Mouse (Mus musculus): Measurements from ENCODE around the gene Camk2n2. TPM values are rescaled to one million over a fixed set of nuclear protein-coding genes. Genes with fewer than 3 reads are reported as not detected.

The Camk2n2 gene
- polyA plus RNA-seq, 1 experiment from 2014 or later: 6.0 TPM

DNA sequence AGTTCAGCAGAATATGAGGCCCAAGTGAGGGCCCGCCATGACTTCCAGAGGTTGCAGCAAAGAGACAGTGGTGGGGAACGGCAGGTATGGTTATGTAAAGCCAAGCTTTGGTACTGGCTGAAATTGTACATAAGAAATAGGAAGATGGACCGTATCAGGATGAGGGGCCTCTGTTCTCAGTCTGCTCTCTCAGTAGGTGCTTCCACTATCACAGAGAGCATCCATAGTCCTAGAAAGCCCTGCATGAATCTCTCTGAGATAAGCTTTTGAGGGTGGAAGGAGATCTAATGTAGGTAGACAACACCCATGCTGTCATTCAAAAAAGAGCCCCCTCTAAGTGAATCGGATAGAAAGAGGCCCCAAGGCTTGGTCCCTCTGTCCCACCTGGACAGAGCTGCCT, 25.4 kb downstream of the Camk2n2 start:
- Histone ChIP-seq H3K27me3 (ENCODE audit: control insufficient read depth, insufficient read depth, low read length) (peaks cover 29% of the 10 kb centered on the region), H3K4me2 (replicated peaks; ENCODE audit: low read depth, low read length) (no peak overlapping the region), H3K36me3 (ENCODE audit: control insufficient read depth, insufficient read depth, low read length) (no peaks in the 10 kb centered on the region), H3K27ac (ENCODE audit: low read depth, low read length) (no peak overlapping the region), H3K4me3 (ENCODE audit: low read depth, low read length) (no peak overlapping the region), H3K9ac (ENCODE audit: low read depth, low read length) (no peak overlapping the region), H3K4me1 (replicated peaks; ENCODE audit: control insufficient read depth, insufficient read depth, low read length) (no peaks in the 10 kb centered on the region; the same call in 1 of the 2 replicates), H3K9me3 (ENCODE audit: control insufficient read depth, low read length) (no peaks in the 10 kb centered on the region)
- WGBS: 91% methylated on average over 4 of the region's 4 CpGs
- ATAC-seq (ENCODE audit: low FRiP score) (no peak), DNase-seq (ENCODE audit: low spot score) (no peak)

GRCm38 (mm10) chr16:20595060-20595673, 25.9 kb downstream of the Camk2n2 start:
- Histone ChIP-seq H3K9me3 (ENCODE audit: control insufficient read depth, low read length) (no peaks in the 10 kb centered on the region), H3K4me3 (ENCODE audit: low read depth, low read length) (no peak overlapping the region), H3K27ac (ENCODE audit: low read depth, low read length) (no peak overlapping the region), H3K4me1 (replicated peaks; ENCODE audit: control insufficient read depth, insufficient read depth, low read length) (peaks cover 4% of the 10 kb centered on the region), H3K4me2 (replicated peaks; ENCODE audit: low read depth, low read length) (no peak overlapping the region), H3K27me3 (ENCODE audit: control insufficient read depth, insufficient read depth, low read length) (peaks cover 35% of the 10 kb centered on the region), H3K36me3 (ENCODE audit: control insufficient read depth, insufficient read depth, low read length) (no peaks in the 10 kb centered on the region), H3K9ac (ENCODE audit: low read depth, low read length) (no peak overlapping the region)
- ATAC-seq (ENCODE audit: low FRiP score) (no peak), DNase-seq (ENCODE audit: low spot score) (no peak)
- WGBS: 86% methylated on average over 7 of the region's 7 CpGs

DNA sequence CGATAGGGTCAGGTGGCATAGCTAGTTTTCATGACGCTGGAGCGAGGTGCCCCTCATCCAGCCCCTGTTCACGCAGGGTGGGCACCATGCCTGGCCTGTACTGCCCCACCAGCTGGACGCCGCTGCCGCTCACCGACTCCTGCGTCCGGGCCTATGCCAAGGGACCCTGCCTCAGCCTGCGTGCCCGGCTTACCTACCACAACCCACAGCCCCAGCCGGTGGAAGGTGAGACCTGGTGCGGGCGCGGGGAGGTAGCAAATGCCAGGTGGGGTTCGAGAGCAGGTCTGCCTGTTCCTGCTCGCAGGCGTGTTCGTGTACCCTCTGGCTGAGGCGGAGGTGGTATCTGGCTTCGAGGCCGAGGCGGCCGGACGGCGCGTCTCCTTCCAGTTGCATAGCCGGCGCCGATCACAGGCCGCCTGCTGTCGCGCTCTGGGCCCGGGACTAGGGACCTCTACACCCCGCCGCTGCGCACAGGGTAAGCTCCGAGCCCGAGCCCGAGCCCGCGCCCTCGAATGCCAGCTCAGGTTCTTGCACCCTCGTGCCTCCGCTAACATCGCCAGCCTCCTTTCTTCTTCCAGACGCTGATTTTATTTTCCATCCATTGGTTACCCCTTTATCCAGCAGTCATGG, 29.9 kb downstream of the Camk2n2 start:
- H3K9me3 ChIP-seq (ENCODE audit: control insufficient read depth, low read length): no peaks in the 10 kb centered on the region
- peak overlapping the region; percentile 14; the same call in 1 of the 2 replicates for H3K4me2 ChIP-seq (replicated peaks; ENCODE audit: low read depth, low read length)
- peaks cover 10% of the 10 kb centered on the region for H3K4me1 ChIP-seq (replicated peaks; ENCODE audit: control insufficient read depth, insufficient read depth, low read length)
- H3K36me3 ChIP-seq (ENCODE audit: control insufficient read depth, insufficient read depth, low read length): no peaks in the 10 kb centered on the region
- ATAC-seq (ENCODE audit: low FRiP score) (no peak), DNase-seq (ENCODE audit: low spot score) (peak; percentile 46)
- H3K4me3 ChIP-seq (ENCODE audit: low read depth, low read length): peak overlapping the region; percentile 49
- H3K27ac ChIP-seq (ENCODE audit: low read depth, low read length): no peak overlapping the region
- 4% methylated on average over 48 of the region's 48 CpGs for WGBS
- peak overlapping the region; percentile 4; the same call in 1 of the 2 replicates for H3K9ac ChIP-seq (ENCODE audit: low read depth, low read length)
- peaks cover 52% of the 10 kb centered on the region for H3K27me3 ChIP-seq (ENCODE audit: control insufficient read depth, insufficient read depth, low read length)

- 3% methylated on average over 17 of the region's 17 CpGs for WGBS
- DNase-seq (ENCODE audit: low spot score) (no peak), ATAC-seq (ENCODE audit: low FRiP score) (peak; percentile 31; the same call in 1 of the 2 replicates)
- Histone ChIP-seq H3K4me2 (replicated peaks; ENCODE audit: low read depth, low read length) (peak overlapping the region; percentile 74), H3K4me3 (ENCODE audit: low read depth, low read length) (peak overlapping the region; percentile 49), H3K9me3 (ENCODE audit: control insufficient read depth, low read length) (no peaks in the 10 kb centered on the region), H3K36me3 (ENCODE audit: control insufficient read depth, insufficient read depth, low read length) (no peaks in the 10 kb centered on the region), H3K9ac (ENCODE audit: low read depth, low read length) (peak overlapping the region; percentile 40; the same call in 1 of the 2 replicates), H3K4me1 (replicated peaks; ENCODE audit: control insufficient read depth, insufficient read depth, low read length) (peaks cover 10% of the 10 kb centered on the region), H3K27ac (ENCODE audit: low read depth, low read length) (no peak overlapping the region), H3K27me3 (ENCODE audit: control insufficient read depth, insufficient read depth, low read length) (peaks cover 52% of the 10 kb centered on the region)
These were observed 30.4 kb downstream of the Camk2n2 start for GRCm38 (mm10) chr16:20590680-20591038.

- no peak overlapping the region for H3K27ac ChIP-seq (ENCODE audit: low read depth, low read length)
- no peaks in the 10 kb centered on the region for H3K9me3 ChIP-seq (ENCODE audit: control insufficient read depth, low read length)
- DNase-seq (ENCODE audit: low spot score) (peak; percentile 72), ATAC-seq (ENCODE audit: low FRiP score) (peak; percentile 82; the same call in 1 of the 2 replicates)
- peak overlapping the region; percentile 49 for H3K4me3 ChIP-seq (ENCODE audit: low read depth, low read length)
- H3K4me1 ChIP-seq (replicated peaks; ENCODE audit: control insufficient read depth, insufficient read depth, low read length): peaks cover 10% of the 10 kb centered on the region
- peak overlapping the region; percentile 74 for H3K4me2 ChIP-seq (replicated peaks; ENCODE audit: low read depth, low read length)
- peak overlapping the region; percentile 40; the same call in 1 of the 2 replicates for H3K9ac ChIP-seq (ENCODE audit: low read depth, low read length)
- no peaks in the 10 kb centered on the region for H3K36me3 ChIP-seq (ENCODE audit: control insufficient read depth, insufficient read depth, low read length)
- peaks cover 50% of the 10 kb centered on the region for H3K27me3 ChIP-seq (ENCODE audit: control insufficient read depth, insufficient read depth, low read length)
- under 1% methylated on average over 35 of the region's 39 CpGs for WGBS
These were observed 31.0 kb downstream of the Camk2n2 start for GRCm38 (mm10) chr16:20589939-20590679.

DNA sequence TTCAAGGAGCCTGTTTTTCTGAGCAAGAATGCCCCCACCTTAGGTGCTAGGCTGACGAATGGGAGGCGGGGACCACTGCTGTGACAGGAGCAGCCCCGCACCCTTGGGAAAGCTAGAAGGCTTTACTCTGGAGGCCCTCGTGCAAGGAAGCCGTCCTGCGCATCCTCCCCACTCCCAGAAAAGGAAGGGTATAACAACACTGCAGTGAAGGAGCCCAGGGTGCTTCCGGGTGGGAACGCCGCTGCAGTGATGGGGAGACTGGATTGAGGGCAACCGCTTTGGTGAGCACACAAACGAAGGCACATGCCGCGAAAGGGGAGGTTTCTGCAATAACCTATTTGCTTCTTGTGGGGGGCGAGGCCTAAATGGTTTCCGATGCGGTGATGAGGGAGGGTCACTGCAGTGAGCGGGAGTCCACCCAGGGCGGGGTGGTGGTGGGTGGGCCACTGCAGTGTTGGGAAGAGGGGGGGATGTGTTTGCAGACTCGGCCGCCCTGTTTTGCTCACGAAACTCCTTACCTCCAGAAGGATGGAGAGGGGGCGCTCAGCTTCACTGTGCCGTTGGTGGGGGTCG, 31.6 kb downstream of the Camk2n2 start, which contains the start of gene Vwa5b2:
Gene Vwa5b2, plus strand, starts transcription at position 106 of the 573 bp plus-strand sequence.
- under 1% methylated on average over 22 of the region's 24 CpGs for WGBS
- H3K36me3 ChIP-seq (ENCODE audit: control insufficient read depth, insufficient read depth, low read length): no peaks in the 10 kb centered on the region
- H3K9me3 ChIP-seq (ENCODE audit: control insufficient read depth, low read length): no peaks in the 10 kb centered on the region
- peaks cover 50% of the 10 kb centered on the region for H3K27me3 ChIP-seq (ENCODE audit: control insufficient read depth, insufficient read depth, low read length)
- H3K4me1 ChIP-seq (replicated peaks; ENCODE audit: control insufficient read depth, insufficient read depth, low read length): peaks cover 10% of the 10 kb centered on the region
- no peak within 1 kb of the TSS for H3K27ac ChIP-seq (ENCODE audit: low read depth, low read length)
- peak; percentile 58 for DNase-seq (ENCODE audit: low spot score)
- H3K4me2 ChIP-seq (replicated peaks; ENCODE audit: low read depth, low read length): peak within 1 kb of the TSS; percentile 74
- peak within 1 kb of the TSS; percentile 40 for H3K9ac ChIP-seq (ENCODE audit: low read depth, low read length)
- peak within 1 kb of the TSS; percentile 49 for H3K4me3 ChIP-seq (ENCODE audit: low read depth, low read length)
- ATAC-seq (ENCODE audit: low FRiP score): peak; percentile 40

MicroRNAs encoded within 50 kb of the gene (microRNA counts, 519-probe panel; counts per million panel counts)
- 4,279 counts per million, percentile 44 among the panel's probes with 10 or more counts for microRNA mmu-miR-1224

Other genes starting within 250 kb of the Camk2n2 start
- gene Abcc5, start 194.9 kb downstream of the Camk2n2 start, polyA plus RNA-seq (2014; fragmentation: Nextera tagmentation; extraction: Ambion mirVana): 65.4 and 89.9 TPM in 2 replicates
- 132 and 139 TPM in 2 replicates for gene Eif2b5, start 122.5 kb downstream of the Camk2n2 start, polyA plus RNA-seq (2014; fragmentation: Nextera tagmentation; extraction: Ambion mirVana)
- gene Dvl3, start 104.3 kb downstream of the Camk2n2 start, polyA plus RNA-seq (2014; fragmentation: Nextera tagmentation; extraction: Ambion mirVana): 50.8 and 58.9 TPM in 2 replicates
- 923 and 941 TPM in 2 replicates for gene Ap2m1, start 85.8 kb downstream of the Camk2n2 start, polyA plus RNA-seq (2014; fragmentation: Nextera tagmentation; extraction: Ambion mirVana)
- gene Abcf3, start 72.7 kb downstream of the Camk2n2 start, polyA plus RNA-seq (2014; fragmentation: Nextera tagmentation; extraction: Ambion mirVana): 52.4 and 63.1 TPM in 2 replicates
- gene Vwa5b2, start 31.8 kb downstream of the Camk2n2 start, polyA plus RNA-seq (2014; fragmentation: Nextera tagmentation; extraction: Ambion mirVana): 1.6 and 4.1 TPM in 2 replicates
- gene Eef1akmt4, start 9.7 kb downstream of the Camk2n2 start, polyA plus RNA-seq (2014; fragmentation: Nextera tagmentation; extraction: Ambion mirVana): 26.9 and 32.5 TPM in 2 replicates
- not detected in 2 replicates for gene Gm49333, start 9.7 kb downstream of the Camk2n2 start, polyA plus RNA-seq (2014; fragmentation: Nextera tagmentation; extraction: Ambion mirVana)
- gene Alg3, start 9.6 kb downstream of the Camk2n2 start, polyA plus RNA-seq (2014; fragmentation: Nextera tagmentation; extraction: Ambion mirVana): 54.1 and 54.5 TPM in 2 replicates
- 3.1 and 3.5 TPM in 2 replicates for gene Ece2, start 8.5 kb upstream of the Camk2n2 start, polyA plus RNA-seq (2014; fragmentation: Nextera tagmentation; extraction: Ambion mirVana)
- gene Psmd2, start 30.4 kb upstream of the Camk2n2 start, polyA plus RNA-seq (2014; fragmentation: Nextera tagmentation; extraction: Ambion mirVana): 427 and 504 TPM in 2 replicates
- 140 and 173 TPM in 2 replicates for gene Eif4g1, start 47.0 kb upstream of the Camk2n2 start, polyA plus RNA-seq (2014; fragmentation: Nextera tagmentation; extraction: Ambion mirVana)
- gene Fam131a, start 72.0 kb upstream of the Camk2n2 start, polyA plus RNA-seq (2014; fragmentation: Nextera tagmentation; extraction: Ambion mirVana): 11.2 and 11.8 TPM in 2 replicates
- gene Polr2h, start 96.4 kb upstream of the Camk2n2 start, polyA plus RNA-seq (2014; fragmentation: Nextera tagmentation; extraction: Ambion mirVana): 103 and 105 TPM in 2 replicates
- 20.7 and 22.0 TPM in 2 replicates for gene Clcn2, start 96.5 kb upstream of the Camk2n2 start, polyA plus RNA-seq (2014; fragmentation: Nextera tagmentation; extraction: Ambion mirVana)
- gene Chrd, start 111.8 kb upstream of the Camk2n2 start, polyA plus RNA-seq (2014; fragmentation: Nextera tagmentation; extraction: Ambion mirVana): 2.3 and 3.1 TPM in 2 replicates
- gene Thpo, start 113.2 kb upstream of the Camk2n2 start, polyA plus RNA-seq (2014; fragmentation: Nextera tagmentation; extraction: Ambion mirVana): 0.39 and 0.83 TPM in 2 replicates